Mouse (Mus musculus) right cerebral cortex, postnatal 25 days (tissue): ENCODE measurements around the gene Atl2.

Experiments
- DNase-seq: peaks from one replicate; pipeline ENCODE4 v3.0.0; 2022

Atl2 gene

GRCm38 (mm10) chr17:79817551-79817950 is 78.4 kb downstream of the Atl2 start:
- no peak for DNase-seq

- DNase-seq, result no peak
These were observed 79.0 kb downstream of the Atl2 start for GRCm38 (mm10) chr17:79816896-79817295.

GRCm38 (mm10) chr17:79810421-79810820 is 85.5 kb downstream of the Atl2 start:
- DNase-seq, result no peak

GRCm38 (mm10) chr17:79809491-79810316 is 86.2 kb downstream of the Atl2 start:
- DNase-seq, result no peak

GRCm38 (mm10) chr17:79807237-79807930 is 88.5 kb downstream of the Atl2 start:
- DNase-seq, result no peak

GRCm38 (mm10) chr17:79804747-79805146 is 91.2 kb downstream of the Atl2 start:
- no peak for DNase-seq

GRCm38 (mm10) chr17:79802056-79802455 is 93.9 kb downstream of the Atl2 start:
- DNase-seq, result no peak

- DNase-seq, result no peak
These were observed 97.1 kb downstream of the Atl2 start for GRCm38 (mm10) chr17:79798831-79799230.
